Mouse (Mus musculus) thymus, adult 2 months (tissue): ENCODE data around the gene Bpnt1.

Experiments used
- CTCF ChIP-seq: fragments of 200-500 bp; IDR thresholded peaks from 2 replicates; pipeline ENCODE4 v1.5.1; 2012; ENCODE audit warnings: mild to moderate bottlenecking, control low read depth, low read length, moderate library complexity, borderline replicate concordance; ENCODE audit not compliant: control insufficient read depth, poor library complexity, insufficient read depth; ENCODE audit errors: extremely low read depth
- POLR2A ChIP-seq: fragments of 200-500 bp; IDR thresholded peaks from 2 replicates; pipeline ENCODE4 v1.6.1; 2012; ENCODE audit warnings: mild to moderate bottlenecking, low read length, control low read depth, moderate library complexity; ENCODE audit not compliant: control insufficient read depth, poor library complexity, insufficient read depth; ENCODE audit errors: extremely low read depth

GRCm38 (mm10) chr1:185346188-185346587 lies 14.2 kb downstream of the Bpnt1 start:
- no peak for TF ChIP-seq CTCF
- TF ChIP-seq POLR2A = no peak
